In the genomic region with DNA sequence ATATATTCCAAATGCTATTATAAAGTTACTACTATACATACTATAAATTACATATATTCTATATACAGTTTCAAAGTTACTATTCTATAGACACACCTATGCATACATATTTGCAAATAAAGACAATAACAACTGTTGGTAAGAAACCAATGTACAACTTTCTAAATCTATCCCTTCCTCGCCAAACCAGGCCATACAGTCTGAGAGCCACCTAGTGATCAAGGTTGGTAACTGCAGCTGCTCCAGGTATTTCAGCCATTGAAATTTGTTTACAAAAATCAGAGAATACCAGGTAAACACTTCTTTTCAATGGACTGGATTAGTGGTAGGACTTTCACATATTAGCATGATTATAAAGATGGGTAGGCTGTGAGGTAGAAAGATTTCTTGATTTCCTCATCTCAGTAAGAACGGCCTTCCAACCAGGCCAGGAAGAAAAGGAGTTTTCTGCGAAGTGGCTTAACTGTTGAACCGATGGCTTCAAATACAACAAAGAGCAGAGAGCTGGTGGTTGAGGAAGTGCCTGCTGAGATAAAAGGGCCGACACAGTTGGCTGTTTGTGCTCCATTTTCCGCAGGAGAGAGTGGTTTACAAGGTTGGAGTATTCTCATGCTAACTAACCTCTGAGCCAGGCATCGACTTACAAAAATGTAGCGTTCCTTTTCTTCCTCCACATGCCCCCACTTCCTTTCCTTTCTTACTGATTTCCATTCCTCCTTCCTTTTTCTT, we compare ENCODE assay signal across 8 mouse cellular contexts. TPM values are rescaled to one million over a fixed set of nuclear protein-coding genes. Genes with fewer than 3 reads are reported as not detected.
DNase-seq lines count a peak whose midpoint lies in the region; ATAC-seq lines count a peak whose summit lies in the region.

No protein-coding gene starts in this region.

- H3K27me3 ChIP-seq in hindbrain, embryonic 14.5 days (ENCODE audit: control insufficient read depth, insufficient read depth, low read length), result no peaks in the 10 kb centered on the region
- H3K27me3 ChIP-seq in midbrain, embryonic 13.5 days, result peaks cover 21% of the 10 kb centered on the region

- DNase-seq in layer of hippocampus, adult 9-10 months (ENCODE audit: low spot score), result peak; percentile 17
- no peak for DNase-seq in layer of hippocampus, postnatal 14 days (ENCODE audit: low spot score in 2 of 2)
- DNase-seq in MEL-GATA-1-ER (ENCODE audit: extremely low read depth, low read depth), result peak; percentile 16
- peak; percentile 38 for DNase-seq in embryo, embryonic 9.5 days (ENCODE audit: extremely low spot score)
- peak; percentile 84 for DNase-seq in hindbrain, embryonic 14.5 days (ENCODE audit: low spot score)
- DNase-seq in gastrocnemius, postnatal 36 days, result no peak

- H3K27ac ChIP-seq in hindbrain, embryonic 14.5 days, result no peak overlapping the region
- H3K27ac ChIP-seq in midbrain, embryonic 13.5 days, result no peak overlapping the region

- H3K4me2 ChIP-seq in hindbrain, embryonic 14.5 days (replicated peaks), result peak overlapping the region; percentile 24
- H3K4me2 ChIP-seq in midbrain, embryonic 13.5 days (replicated peaks), result 0 out of 2 replicates have a peak overlapping the region, but pooled peaks have one; percentile 19

- 2% methylated on average over 8 of the region's 8 CpGs for WGBS in hindbrain, embryonic 14.5 days
- under 1% methylated on average over 8 of the region's 8 CpGs for WGBS in midbrain, embryonic 13.5 days

- H3K4me3 ChIP-seq in hindbrain, embryonic 14.5 days (replicated peaks; ENCODE audit: low read length), result no peak overlapping the region
- no peak overlapping the region for H3K4me3 ChIP-seq in midbrain, embryonic 13.5 days (replicated peaks)

- intact Hi-C loops in gastrocnemius, postnatal 36 days (cut with DNase I), result loop anchor here (5.0 kb wide), 1 partner anchor 153 kb away; no protein-coding TSS in a partner anchor

- H3K36me3 ChIP-seq in hindbrain, embryonic 14.5 days (replicated peaks; ENCODE audit: control insufficient read depth, insufficient read depth), result no peaks in the 10 kb centered on the region
- H3K36me3 ChIP-seq in midbrain, embryonic 13.5 days, result no peaks in the 10 kb centered on the region

- no peaks in the 10 kb centered on the region for H3K9me3 ChIP-seq in hindbrain, embryonic 14.5 days (ENCODE audit: control insufficient read depth, low read length)
- no peaks in the 10 kb centered on the region for H3K9me3 ChIP-seq in midbrain, embryonic 13.5 days

- no peak for ATAC-seq in hindbrain, embryonic 14.5 days (ENCODE audit: low FRiP score)
- peak; percentile 48; the same call in 1 of the 2 replicates for ATAC-seq in midbrain, embryonic 13.5 days
- no peak for ATAC-seq in erythroid progenitor cell, adult 5-6 weeks (replicated peaks; ENCODE audit: low FRiP score, poor library complexity, severe bottlenecking)

- no peaks in the 10 kb centered on the region for H3K4me1 ChIP-seq in hindbrain, embryonic 14.5 days (replicated peaks; ENCODE audit: control insufficient read depth, insufficient read depth, low read length)
- H3K4me1 ChIP-seq in midbrain, embryonic 13.5 days (replicated peaks), result no peaks in the 10 kb centered on the region

- H3K9ac ChIP-seq in hindbrain, embryonic 14.5 days, result peak overlapping the region; percentile 21; the same call in 1 of the 2 replicates
- H3K9ac ChIP-seq in midbrain, embryonic 13.5 days (replicated peaks), result no peak overlapping the region

RNA-seq across cellular contexts. Expression of a gene that starts 7.5 kb away (rescaled TPM):
- total RNA-seq in layer of hippocampus, postnatal 14 days (2021), result under 1 TPM; 0.57 to 0.71 TPM
- polyA plus RNA-seq in hindbrain, embryonic 14.5 days (2014; fragmentation: Nextera tagmentation; extraction: Ambion mirVana), result 0.16 and 0.24 TPM in 2 replicates
- 0.24 TPM in 2 replicates for polyA plus RNA-seq in midbrain, embryonic 13.5 days (2015; fragmentation: Nextera tagmentation; extraction: Ambion mirVana)
- not detected in 2 replicates for total RNA-seq in erythroid progenitor cell, adult 5-6 weeks (2015; ENCODE audit: low replicate concordance)
- not detected in 2 replicates for total RNA-seq in erythroid progenitor cell, adult 5-6 weeks (2017; ENCODE audit: low replicate concordance)
- total RNA-seq in gastrocnemius, postnatal 36 days (2021), result under 1 TPM in 1 of 2 experiments, not detected in 1; 0.10 TPM

RNA-seq across cellular contexts. Expression of a gene that starts 19.5 kb away (rescaled TPM):
- not detected for total RNA-seq in layer of hippocampus, postnatal 14 days (2021)
- not detected in 2 replicates for polyA plus RNA-seq in hindbrain, embryonic 14.5 days (2014; fragmentation: Nextera tagmentation; extraction: Ambion mirVana)
- not detected in 2 replicates for polyA plus RNA-seq in midbrain, embryonic 13.5 days (2015; fragmentation: Nextera tagmentation; extraction: Ambion mirVana)
- not detected in 2 replicates for total RNA-seq in erythroid progenitor cell, adult 5-6 weeks (2015; ENCODE audit: low replicate concordance)
- not detected in 2 replicates for total RNA-seq in erythroid progenitor cell, adult 5-6 weeks (2017; ENCODE audit: low replicate concordance)
- total RNA-seq in gastrocnemius, postnatal 36 days (2021), result not detected

RNA-seq across cellular contexts. Expression of a gene that starts 24.7 kb away (rescaled TPM):
- total RNA-seq in layer of hippocampus, postnatal 14 days (2021), result under 1 TPM in 1 of 2 experiments, not detected in 1; 0.36 TPM
- not detected in 2 replicates for polyA plus RNA-seq in hindbrain, embryonic 14.5 days (2014; fragmentation: Nextera tagmentation; extraction: Ambion mirVana)
- not detected in 2 replicates for polyA plus RNA-seq in midbrain, embryonic 13.5 days (2015; fragmentation: Nextera tagmentation; extraction: Ambion mirVana)
- total RNA-seq in erythroid progenitor cell, adult 5-6 weeks (2015; ENCODE audit: low replicate concordance), result not detected in 2 replicates
- not detected in 2 replicates for total RNA-seq in erythroid progenitor cell, adult 5-6 weeks (2017; ENCODE audit: low replicate concordance)
- under 1 TPM in 1 of 2 experiments, not detected in 1; 0.23 TPM for total RNA-seq in gastrocnemius, postnatal 36 days (2021)

RNA-seq across cellular contexts. Expression of a gene that starts 31.1 kb away (rescaled TPM):
- total RNA-seq in layer of hippocampus, postnatal 14 days (2021), result 10 to 100 TPM; 59.4 to 60.1 TPM
- polyA plus RNA-seq in hindbrain, embryonic 14.5 days (2014; fragmentation: Nextera tagmentation; extraction: Ambion mirVana), result 56.6 and 60.3 TPM in 2 replicates
- polyA plus RNA-seq in midbrain, embryonic 13.5 days (2015; fragmentation: Nextera tagmentation; extraction: Ambion mirVana), result 43.2 and 46.2 TPM in 2 replicates
- total RNA-seq in erythroid progenitor cell, adult 5-6 weeks (2015; ENCODE audit: low replicate concordance), result 37.3 and 45.0 TPM in 2 replicates
- 5.9 and 12.8 TPM in 2 replicates for total RNA-seq in erythroid progenitor cell, adult 5-6 weeks (2017; ENCODE audit: low replicate concordance)
- total RNA-seq in gastrocnemius, postnatal 36 days (2021), result 10 to 100 TPM; 21.9 to 26.6 TPM

RNA-seq across cellular contexts. Expression of a gene that starts 53.8 kb away (rescaled TPM):
- not detected for total RNA-seq in layer of hippocampus, postnatal 14 days (2021)
- polyA plus RNA-seq in hindbrain, embryonic 14.5 days (2014; fragmentation: Nextera tagmentation; extraction: Ambion mirVana), result not detected in 2 replicates
- not detected in 2 replicates for polyA plus RNA-seq in midbrain, embryonic 13.5 days (2015; fragmentation: Nextera tagmentation; extraction: Ambion mirVana)
- total RNA-seq in erythroid progenitor cell, adult 5-6 weeks (2015; ENCODE audit: low replicate concordance), result not detected in 2 replicates
- total RNA-seq in erythroid progenitor cell, adult 5-6 weeks (2017; ENCODE audit: low replicate concordance), result not detected in 2 replicates
- not detected for total RNA-seq in gastrocnemius, postnatal 36 days (2021)

Comparison
In these comparisons a context has a peak if more than half of its experiments do, and no peak if none do; other contexts are left out.
1. DNase-seq: peak in layer of hippocampus, adult 9-10 months (single experiment), MEL-GATA-1-ER (single experiment), embryo, embryonic 9.5 days (single experiment) and hindbrain, embryonic 14.5 days (single experiment); none in layer of hippocampus, postnatal 14 days (0 of 2) and gastrocnemius, postnatal 36 days (0 of 2).